Mouse (Mus musculus): Measurements from ENCODE around the gene Foxf1.

The Foxf1 gene

GRCm38 (mm10) chr8:121113261-121113660 lies 29.1 kb downstream of the Foxf1 start:
- peak; percentile 99 for DNase-seq (ENCODE audit: extremely low spot score, low spot score)

- peak; percentile 67 for DNase-seq (ENCODE audit: extremely low spot score, low spot score)
Observed at GRCm38 (mm10) chr8:121115136-121115535, 30.9 kb downstream of the Foxf1 start.

- no peak for DNase-seq (ENCODE audit: extremely low spot score, low spot score)
Observed at GRCm38 (mm10) chr8:121115948-121116347, 31.8 kb downstream of the Foxf1 start, which contains the start of gene Foxc2. Foxc2 (plus strand) TSS chr8:121116171.

- peak; percentile 80 for DNase-seq (ENCODE audit: extremely low spot score, low spot score)
Observed at GRCm38 (mm10) chr8:121116591-121117185, 32.5 kb downstream of the Foxf1 start.

- peak; percentile 74 for DNase-seq (ENCODE audit: extremely low spot score, low spot score)
Observed at GRCm38 (mm10) chr8:121117186-121117651, 33.0 kb downstream of the Foxf1 start.

GRCm38 (mm10) chr8:121117906-121118305 lies 33.7 kb downstream of the Foxf1 start:
- peak; percentile 57 for DNase-seq (ENCODE audit: extremely low spot score, low spot score)

GRCm38 (mm10) chr8:121118634-121119420 lies 34.6 kb downstream of the Foxf1 start:
- peak; percentile 53 for DNase-seq (ENCODE audit: extremely low spot score, low spot score)

GRCm38 (mm10) chr8:121119635-121120455 lies 35.7 kb downstream of the Foxf1 start:
- peak; percentile 50 for DNase-seq (ENCODE audit: extremely low spot score, low spot score)

- peak; percentile 41 for DNase-seq (ENCODE audit: extremely low spot score, low spot score)
Observed at GRCm38 (mm10) chr8:121120456-121121419, 36.6 kb downstream of the Foxf1 start.

GRCm38 (mm10) chr8:121121704-121122103 lies 37.5 kb downstream of the Foxf1 start:
- peak; percentile 26 for DNase-seq (ENCODE audit: extremely low spot score, low spot score)

GRCm38 (mm10) chr8:121122368-121122767 lies 38.2 kb downstream of the Foxf1 start:
- no peak for DNase-seq (ENCODE audit: extremely low spot score, low spot score)

- no peak for DNase-seq (ENCODE audit: extremely low spot score, low spot score)
Observed at GRCm38 (mm10) chr8:121123113-121123512, 38.9 kb downstream of the Foxf1 start.

- no peak for DNase-seq (ENCODE audit: extremely low spot score, low spot score)
Observed at GRCm38 (mm10) chr8:121124547-121125239, 40.5 kb downstream of the Foxf1 start.

- DNase-seq (ENCODE audit: extremely low spot score, low spot score) = peak; percentile 85
Observed at GRCm38 (mm10) chr8:121125311-121125876, 41.2 kb downstream of the Foxf1 start.

GRCm38 (mm10) chr8:121126191-121126590 lies 42.0 kb downstream of the Foxf1 start:
- peak; percentile 33 for DNase-seq (ENCODE audit: extremely low spot score, low spot score)

GRCm38 (mm10) chr8:121126694-121127093 lies 42.5 kb downstream of the Foxf1 start:
- peak; percentile 24 for DNase-seq (ENCODE audit: extremely low spot score, low spot score)

GRCm38 (mm10) chr8:121127291-121127701 lies 43.1 kb downstream of the Foxf1 start:
- DNase-seq (ENCODE audit: extremely low spot score, low spot score) = peak; percentile 40

GRCm38 (mm10) chr8:121127756-121128375 lies 43.7 kb downstream of the Foxf1 start, which contains the start of gene Foxl1:
Foxl1 (plus strand) TSS chr8:121127940.
- no peak for DNase-seq (ENCODE audit: extremely low spot score, low spot score)
